Mouse (Mus musculus): ENCODE measurements at regions not wholly inside any gene's neighbourhood (a gene's known extent, or its start where the extent isn't known, plus 50 kb on each side); places are given as distances from the start of the nearest gene placed in this dataset.

DNA sequence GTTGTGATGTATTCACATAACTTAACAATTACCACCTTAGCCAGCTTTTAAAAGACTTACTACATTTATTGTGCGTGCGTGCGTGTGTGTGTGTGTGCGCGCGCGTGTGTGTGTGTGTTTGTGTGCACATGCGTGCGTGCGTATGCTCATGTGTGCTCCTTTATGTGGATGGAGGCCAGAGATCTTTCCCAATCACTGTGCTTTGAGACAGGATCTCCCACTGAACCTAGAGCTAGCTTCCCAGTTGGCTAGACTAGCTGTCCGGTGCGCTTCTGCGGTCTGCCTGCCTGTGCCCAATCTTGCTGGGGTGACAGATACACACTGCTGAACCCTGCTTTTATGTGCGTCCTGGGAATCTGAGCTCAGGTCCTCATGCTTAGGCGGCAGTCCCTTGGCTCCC, 50.1 kb upstream of the Arhgap29 start:
- 89% methylated on average over 15 of the region's 15 CpGs for WGBS
- no peak overlapping the region for H3K9ac ChIP-seq (ENCODE audit: low read depth, low read length)
- no peaks in the 10 kb centered on the region for H3K9me3 ChIP-seq (ENCODE audit: control insufficient read depth, low read length)
- H3K4me3 ChIP-seq (ENCODE audit: low read depth, low read length) = no peak overlapping the region
- 0 out of 2 replicates have a peak, but pooled peaks cover 2% of the 10 kb centered on the region for H3K27me3 ChIP-seq (replicated peaks; ENCODE audit: control insufficient read depth, insufficient read depth, low read length)
- H3K36me3 ChIP-seq (ENCODE audit: control insufficient read depth, insufficient read depth, low read length) = no peaks in the 10 kb centered on the region
- H3K4me2 ChIP-seq = no peak overlapping the region
- H3K27ac ChIP-seq (ENCODE audit: low read depth, low read length) = no peak overlapping the region
- peaks cover 6% of the 10 kb centered on the region; the same call in 1 of the 2 replicates for H3K4me1 ChIP-seq (replicated peaks; ENCODE audit: control insufficient read depth, insufficient read depth, low read length)
- DNase-seq (ENCODE audit: low spot score) = no peak
- ATAC-seq (replicated peaks; ENCODE audit: low FRiP score) = no peak

DNA sequence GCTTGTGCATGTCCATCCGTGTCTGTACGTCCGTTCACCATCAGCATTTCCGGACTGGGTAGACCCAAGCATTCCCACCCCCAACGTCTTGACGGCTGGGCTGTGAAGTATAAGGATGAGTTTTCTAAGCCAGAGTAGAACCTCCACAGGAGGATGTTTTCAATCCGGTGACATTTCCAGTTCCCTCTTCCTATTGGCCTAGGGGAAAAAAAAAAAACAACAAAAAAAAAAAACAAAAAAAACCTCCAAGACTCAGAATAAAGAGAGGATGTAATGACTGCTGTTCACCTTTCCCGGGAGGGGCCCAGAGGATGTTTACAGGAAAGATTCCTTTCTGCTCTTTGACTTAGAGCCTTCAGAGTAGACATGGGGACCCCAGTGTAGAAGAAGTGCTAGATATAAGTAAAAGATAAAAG, 51.9 kb upstream of the Arhgap29 start:
- 67% methylated on average over 8 of the region's 8 CpGs for WGBS
- DNase-seq (ENCODE audit: low spot score) = no peak

DNA sequence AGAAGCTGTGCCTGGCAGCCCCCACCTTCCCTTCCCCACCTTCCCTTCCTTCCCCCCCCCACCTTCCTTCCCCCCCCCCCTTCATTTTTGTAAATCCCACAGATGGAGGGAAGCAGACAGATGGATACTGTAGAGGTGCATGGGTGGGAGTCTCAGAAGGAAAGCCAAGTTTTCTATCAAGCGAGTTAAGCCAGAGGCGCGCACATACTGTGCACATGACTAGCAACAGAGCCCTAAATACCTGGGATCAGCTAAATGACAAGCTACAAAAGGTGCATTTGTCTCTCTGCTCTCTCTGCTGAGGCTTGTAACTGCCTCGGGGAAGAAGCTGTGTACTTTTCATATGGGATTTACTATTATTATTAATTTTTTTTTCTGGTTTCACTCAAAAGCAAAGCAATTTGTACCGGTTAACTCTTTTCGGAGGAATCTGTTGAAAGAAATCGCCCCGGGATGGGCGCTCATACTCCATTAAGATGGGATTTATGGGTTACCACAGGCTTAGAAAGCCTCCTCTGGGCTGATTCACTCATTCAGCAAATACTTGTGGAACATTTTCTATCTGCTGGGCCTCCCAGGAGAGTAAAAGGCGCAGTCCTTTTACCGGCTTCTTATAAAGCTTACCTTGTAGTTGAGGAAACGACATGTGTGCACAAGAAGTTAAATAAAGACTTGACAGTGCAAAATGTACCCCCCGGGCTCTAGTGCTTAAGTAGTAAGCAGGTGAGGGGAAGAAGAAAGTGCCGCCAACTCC, 54.3 kb upstream of the Arhgap29 start:
- Histone ChIP-seq H3K4me2 (no peak overlapping the region), H3K4me1 (replicated peaks; ENCODE audit: control insufficient read depth, insufficient read depth, low read length) (no peaks in the 10 kb centered on the region), H3K36me3 (ENCODE audit: control insufficient read depth, insufficient read depth, low read length) (no peaks in the 10 kb centered on the region), H3K4me3 (ENCODE audit: low read depth, low read length) (no peak overlapping the region), H3K9ac (ENCODE audit: low read depth, low read length) (no peak overlapping the region), H3K27me3 (replicated peaks; ENCODE audit: control insufficient read depth, insufficient read depth, low read length) (no peaks in the 10 kb centered on the region), H3K9me3 (ENCODE audit: control insufficient read depth, low read length) (no peaks in the 10 kb centered on the region), H3K27ac (ENCODE audit: low read depth, low read length) (no peak overlapping the region)
- ATAC-seq (replicated peaks; ENCODE audit: low FRiP score) (no peak), DNase-seq (ENCODE audit: low spot score) (no peak)
- WGBS = 79% methylated on average over 14 of the region's 14 CpGs

More for the DNA sequence above, 51.9 kb upstream of the Arhgap29 start:
- H3K4me3 ChIP-seq (ENCODE audit: low read depth, low read length) = no peak overlapping the region
- ATAC-seq (replicated peaks; ENCODE audit: low FRiP score) = 0 out of 2 replicates have a peak, but pooled peaks have one; percentile 36
- H3K4me2 ChIP-seq = no peak overlapping the region
- 0 out of 2 replicates have a peak, but pooled peaks cover 2% of the 10 kb centered on the region for H3K4me1 ChIP-seq (replicated peaks; ENCODE audit: control insufficient read depth, insufficient read depth, low read length)
- no peak overlapping the region for H3K9ac ChIP-seq (ENCODE audit: low read depth, low read length)
- no peak overlapping the region for H3K27ac ChIP-seq (ENCODE audit: low read depth, low read length)
- 0 out of 2 replicates have a peak, but pooled peaks cover 2% of the 10 kb centered on the region for H3K27me3 ChIP-seq (replicated peaks; ENCODE audit: control insufficient read depth, insufficient read depth, low read length)
- H3K9me3 ChIP-seq (ENCODE audit: control insufficient read depth, low read length) = no peaks in the 10 kb centered on the region
- H3K36me3 ChIP-seq (ENCODE audit: control insufficient read depth, insufficient read depth, low read length) = no peaks in the 10 kb centered on the region

DNA sequence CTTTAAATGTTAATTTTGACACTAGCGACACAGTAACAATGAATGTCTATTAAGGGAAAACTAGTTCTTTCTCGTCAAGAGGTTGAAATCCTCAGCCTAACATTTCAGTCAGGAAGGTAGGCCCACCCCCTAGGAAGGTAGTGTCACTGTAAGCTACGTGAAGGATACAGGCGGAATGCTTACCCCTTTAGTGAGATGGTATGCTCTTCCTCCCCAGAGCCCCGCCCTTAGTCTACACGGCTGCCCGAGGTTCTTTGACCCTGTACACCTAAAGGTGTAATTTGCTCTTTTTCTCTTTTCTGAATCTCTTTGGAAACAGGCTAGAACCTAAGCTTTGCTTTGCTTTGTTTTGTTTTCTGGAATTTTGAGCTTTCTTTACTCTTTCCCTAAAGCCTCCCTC, 58.7 kb upstream of the Arhgap29 start:
- no peak overlapping the region for H3K27ac ChIP-seq (ENCODE audit: low read depth, low read length)
- no peak for ATAC-seq (replicated peaks; ENCODE audit: low FRiP score)
- H3K9me3 ChIP-seq (ENCODE audit: control insufficient read depth, low read length) = no peaks in the 10 kb centered on the region
- H3K9ac ChIP-seq (ENCODE audit: low read depth, low read length) = no peak overlapping the region
- H3K4me2 ChIP-seq = no peak overlapping the region
- H3K36me3 ChIP-seq (ENCODE audit: control insufficient read depth, insufficient read depth, low read length) = no peaks in the 10 kb centered on the region
- peaks cover 7% of the 10 kb centered on the region; the same call in 1 of the 2 replicates for H3K4me1 ChIP-seq (replicated peaks; ENCODE audit: control insufficient read depth, insufficient read depth, low read length)
- H3K4me3 ChIP-seq (ENCODE audit: low read depth, low read length) = no peak overlapping the region
- DNase-seq (ENCODE audit: low spot score) = no peak
- no peaks in the 10 kb centered on the region for H3K27me3 ChIP-seq (replicated peaks; ENCODE audit: control insufficient read depth, insufficient read depth, low read length)
- WGBS = 70% methylated on average over 7 of the region's 7 CpGs

DNA sequence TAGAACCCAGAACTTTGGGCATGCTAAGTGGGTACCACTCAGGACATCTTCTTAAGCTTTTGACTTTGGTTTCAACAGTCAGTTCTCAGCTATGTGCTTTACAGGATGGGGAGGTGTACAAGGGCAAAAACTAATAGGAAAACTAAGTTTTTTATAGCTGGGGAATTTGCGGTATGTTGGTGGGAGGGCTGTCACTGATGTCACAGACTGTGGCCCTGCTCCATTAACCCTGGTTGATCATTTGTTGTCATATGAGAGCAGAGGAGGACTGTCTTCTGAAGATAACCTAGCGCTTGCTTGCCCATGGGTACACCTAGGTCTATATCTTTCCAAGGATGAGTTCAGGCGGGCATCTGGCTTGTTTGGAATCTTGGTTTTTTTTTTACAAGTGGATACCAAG, 59.7 kb upstream of the Arhgap29 start:
- ATAC-seq (replicated peaks; ENCODE audit: low FRiP score) (no peak), DNase-seq (ENCODE audit: low spot score) (no peak)
- Histone ChIP-seq H3K9me3 (ENCODE audit: control insufficient read depth, low read length) (no peaks in the 10 kb centered on the region), H3K9ac (ENCODE audit: low read depth, low read length) (no peak overlapping the region), H3K4me3 (ENCODE audit: low read depth, low read length) (no peak overlapping the region), H3K27me3 (replicated peaks; ENCODE audit: control insufficient read depth, insufficient read depth, low read length) (no peaks in the 10 kb centered on the region), H3K4me2 (no peak overlapping the region), H3K4me1 (replicated peaks; ENCODE audit: control insufficient read depth, insufficient read depth, low read length) (peaks cover 7% of the 10 kb centered on the region; the same call in 1 of the 2 replicates), H3K27ac (ENCODE audit: low read depth, low read length) (no peak overlapping the region), H3K36me3 (ENCODE audit: control insufficient read depth, insufficient read depth, low read length) (no peaks in the 10 kb centered on the region)
- WGBS = 83% methylated on average over 3 of the region's 3 CpGs

DNA sequence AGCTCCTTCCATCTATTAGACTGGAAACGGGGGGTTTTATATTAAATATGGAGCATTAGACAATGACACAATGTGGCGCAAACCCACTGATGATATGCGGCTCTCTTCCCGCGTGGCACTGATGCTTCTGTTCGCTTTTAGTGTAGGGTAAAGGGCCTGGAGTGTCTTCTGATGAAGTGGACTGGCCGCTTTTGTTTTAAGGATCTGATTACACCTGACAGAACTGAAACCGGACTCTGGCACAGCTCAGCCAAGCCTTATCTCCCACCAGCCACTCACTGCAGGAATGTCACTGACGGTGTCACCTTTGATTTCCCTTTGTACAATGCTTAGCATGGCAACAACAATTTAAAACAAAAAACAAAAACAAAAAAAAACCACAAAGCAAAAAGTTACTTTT, 61.0 kb upstream of the Arhgap29 start:
- WGBS = 31% methylated on average over 9 of the region's 9 CpGs
- H3K27ac ChIP-seq (ENCODE audit: low read depth, low read length) = no peak overlapping the region
- H3K4me3 ChIP-seq (ENCODE audit: low read depth, low read length) = no peak overlapping the region
- H3K9me3 ChIP-seq (ENCODE audit: control insufficient read depth, low read length) = no peaks in the 10 kb centered on the region
- no peak overlapping the region for H3K9ac ChIP-seq (ENCODE audit: low read depth, low read length)
- no peaks in the 10 kb centered on the region for H3K27me3 ChIP-seq (replicated peaks; ENCODE audit: control insufficient read depth, insufficient read depth, low read length)
- H3K4me1 ChIP-seq (replicated peaks; ENCODE audit: control insufficient read depth, insufficient read depth, low read length) = peaks cover 7% of the 10 kb centered on the region; the same call in 1 of the 2 replicates
- H3K4me2 ChIP-seq = peak overlapping the region; percentile 27
- DNase-seq (ENCODE audit: low spot score) (no peak), ATAC-seq (replicated peaks; ENCODE audit: low FRiP score) (no peak)
- H3K36me3 ChIP-seq (ENCODE audit: control insufficient read depth, insufficient read depth, low read length) = no peaks in the 10 kb centered on the region

DNA sequence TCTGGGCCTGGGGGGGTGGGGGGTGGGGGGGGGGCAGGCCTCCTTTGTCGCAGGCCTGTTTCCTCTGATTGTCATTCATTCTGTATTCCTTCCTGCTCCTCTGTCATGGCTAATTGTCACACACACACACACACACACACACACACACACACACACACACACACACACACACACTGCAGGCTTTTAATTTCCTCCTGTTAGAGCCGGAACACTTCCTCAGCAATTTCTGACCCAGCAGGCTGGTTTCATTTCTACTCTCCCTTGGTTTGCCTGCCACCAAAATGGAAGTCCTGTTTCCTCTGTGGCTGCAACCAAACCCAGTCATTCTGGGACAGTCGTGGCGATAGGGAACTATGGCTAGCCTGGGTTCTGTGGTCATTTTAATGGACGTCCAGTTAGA, 61.8 kb upstream of the Arhgap29 start:
- WGBS = 21% methylated on average over 5 of the region's 5 CpGs

DNA sequence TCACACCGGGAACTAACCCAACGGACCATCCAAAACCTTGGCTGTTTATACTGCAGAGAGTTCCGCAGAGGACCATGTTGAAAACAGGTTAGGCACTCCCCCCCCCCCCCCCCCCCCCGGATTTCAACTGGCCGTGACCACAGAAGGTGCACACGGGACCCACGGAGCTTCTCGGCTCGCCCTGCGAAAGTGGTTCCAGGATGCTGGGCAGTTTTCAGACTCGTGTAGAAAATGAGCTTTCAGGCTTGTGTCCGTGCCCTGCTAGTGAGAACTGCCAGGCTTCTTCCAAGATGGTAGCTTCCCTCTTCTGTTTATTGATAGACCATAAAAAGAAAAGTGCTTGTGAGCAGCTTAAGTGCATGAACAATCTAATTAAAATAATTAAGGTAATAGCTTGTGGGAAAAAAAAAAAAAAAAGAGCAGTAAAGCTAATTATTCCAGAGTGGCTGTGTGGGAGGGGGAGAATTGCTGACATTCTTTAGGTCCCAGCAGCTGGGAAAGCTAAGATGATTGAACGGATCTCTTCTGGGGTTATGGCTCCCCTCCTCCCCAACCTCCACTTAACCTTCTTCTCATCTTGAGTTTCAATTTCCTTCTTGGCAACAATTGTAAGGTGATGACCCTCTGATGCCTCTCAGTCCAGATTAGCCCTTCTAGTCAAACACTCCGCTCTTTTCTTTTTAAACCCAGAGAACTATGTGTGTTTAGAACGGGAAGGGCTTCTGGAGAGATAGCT, 65.3 kb upstream of the Arhgap29 start:
- H3K9me3 ChIP-seq (ENCODE audit: control insufficient read depth, low read length) = no peaks in the 10 kb centered on the region
- H3K36me3 ChIP-seq (ENCODE audit: control insufficient read depth, insufficient read depth, low read length) = no peaks in the 10 kb centered on the region
- no peak overlapping the region for H3K9ac ChIP-seq (ENCODE audit: low read depth, low read length)
- peaks cover 14% of the 10 kb centered on the region for H3K4me1 ChIP-seq (replicated peaks; ENCODE audit: control insufficient read depth, insufficient read depth, low read length)
- H3K4me2 ChIP-seq = peak overlapping the region; percentile 35
- H3K27ac ChIP-seq (ENCODE audit: low read depth, low read length) = no peak overlapping the region
- no peak overlapping the region for H3K4me3 ChIP-seq (ENCODE audit: low read depth, low read length)
- peak; percentile 29 for DNase-seq (ENCODE audit: low spot score)
- 37% methylated on average over 15 of the region's 15 CpGs for WGBS
- no peaks in the 10 kb centered on the region for H3K27me3 ChIP-seq (replicated peaks; ENCODE audit: control insufficient read depth, insufficient read depth, low read length)
- ATAC-seq (replicated peaks; ENCODE audit: low FRiP score) = no peak

More for the DNA sequence above, 61.8 kb upstream of the Arhgap29 start:
- ATAC-seq (replicated peaks; ENCODE audit: low FRiP score) (no peak), DNase-seq (ENCODE audit: low spot score) (peak; percentile 27)
- H3K27me3 ChIP-seq (replicated peaks; ENCODE audit: control insufficient read depth, insufficient read depth, low read length) = no peaks in the 10 kb centered on the region
- H3K9me3 ChIP-seq (ENCODE audit: control insufficient read depth, low read length) = no peaks in the 10 kb centered on the region
- H3K9ac ChIP-seq (ENCODE audit: low read depth, low read length) = no peak overlapping the region
- H3K36me3 ChIP-seq (ENCODE audit: control insufficient read depth, insufficient read depth, low read length) = no peaks in the 10 kb centered on the region
- no peak overlapping the region for H3K4me3 ChIP-seq (ENCODE audit: low read depth, low read length)
- H3K4me1 ChIP-seq (replicated peaks; ENCODE audit: control insufficient read depth, insufficient read depth, low read length) = peaks cover 9% of the 10 kb centered on the region; the same call in 1 of the 2 replicates
- H3K4me2 ChIP-seq = peak overlapping the region; percentile 38; the same call in 1 of the 2 replicates
- no peak overlapping the region for H3K27ac ChIP-seq (ENCODE audit: low read depth, low read length)
